Comparison of ENCODE assay signal across 8 mouse cellular contexts in the genomic region with DNA sequence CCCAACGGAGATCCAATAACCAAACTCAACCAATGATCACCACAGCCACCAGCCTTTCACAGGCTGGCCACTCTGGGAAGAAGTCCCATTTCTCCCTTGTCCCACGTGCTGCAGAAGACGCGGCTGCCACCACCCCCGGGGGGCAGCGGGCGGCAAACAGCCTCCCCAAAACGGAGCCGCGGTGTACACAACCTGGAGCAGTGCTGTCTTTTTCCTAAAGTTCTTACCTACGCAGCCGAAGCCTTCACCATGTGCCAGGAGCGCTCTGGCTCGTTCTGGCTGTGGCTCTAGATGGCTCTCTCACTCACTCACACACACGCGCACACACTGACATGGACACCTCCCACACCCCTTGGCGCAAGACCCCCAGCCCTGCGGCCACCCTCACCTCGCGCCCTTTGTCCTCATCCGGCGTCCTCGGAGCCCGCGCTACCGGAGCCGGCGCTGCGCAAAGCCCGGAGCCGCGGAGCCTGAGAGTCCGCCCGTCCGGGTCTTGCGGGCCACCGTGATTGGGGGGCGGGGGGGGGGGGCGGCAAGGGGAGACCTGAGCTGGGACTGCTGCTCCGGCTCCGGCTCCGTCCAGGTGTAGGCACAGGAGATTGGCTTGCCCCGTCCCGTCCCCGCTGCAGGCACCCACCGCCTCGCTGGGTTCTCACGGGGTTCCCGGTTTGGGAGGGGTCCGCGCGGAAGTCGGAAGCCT. TPM values are rescaled to one million over a fixed set of nuclear protein-coding genes. Genes with fewer than 3 reads are reported as not detected.
DNase-seq lines count a peak whose midpoint lies in the region; ATAC-seq and TF ChIP-seq lines count a peak whose summit lies in the region.

A gene (minus strand): TSS at position 628 of the 700 bp plus-strand sequence.

- H3K9ac ChIP-seq in forebrain, postnatal 0 days: peak within 1 kb of the TSS; percentile 52
- peak within 1 kb of the TSS; percentile 35 for H3K9ac ChIP-seq in limb, embryonic 15.5 days

- peak within 1 kb of the TSS; percentile 98 for H3K4me2 ChIP-seq in forebrain, postnatal 0 days (ENCODE audit: low read depth)
- H3K4me2 ChIP-seq in limb, embryonic 15.5 days: peak within 1 kb of the TSS; percentile 93

- H3K27ac ChIP-seq in left cerebral cortex, adult 2 months: no peak within 1 kb of the TSS
- H3K27ac ChIP-seq in bone marrow macrophage, adult 2 months (ENCODE audit: insufficient read depth, low read depth, low read length): no peak within 1 kb of the TSS
- no peak within 1 kb of the TSS for H3K27ac ChIP-seq in forebrain, postnatal 0 days (ENCODE audit: low read depth, low read length)
- H3K27ac ChIP-seq in limb, embryonic 15.5 days: no peak within 1 kb of the TSS

- ATAC-seq in forebrain, postnatal 0 days: peak; percentile 68
- ATAC-seq in limb, embryonic 15.5 days (ENCODE audit: insufficient number of reproducible peaks, low FRiP score, low TSS enrichment, low read depth): peak; percentile 38; the same call in 1 of the 2 replicates

- no peaks in the 10 kb centered on the region for H3K4me1 ChIP-seq in bone marrow macrophage, adult 2 months (ENCODE audit: control insufficient read depth, insufficient read depth, low read length)
- H3K4me1 ChIP-seq in forebrain, postnatal 0 days (ENCODE audit: insufficient read depth): 0 out of 2 replicates have a peak, but pooled peaks cover 4% of the 10 kb centered on the region
- peaks cover 17% of the 10 kb centered on the region for H3K4me1 ChIP-seq in limb, embryonic 15.5 days

- WGBS in forebrain, postnatal 0 days: 1% methylated on average over 52 of the region's 53 CpGs
- WGBS in limb, embryonic 15.5 days: under 1% methylated on average over 45 of the region's 53 CpGs

- no peak for TF ChIP-seq CTCF in left cerebral cortex, adult 2 months (IDR thresholded peaks at IDR 0.05)
- TF ChIP-seq CTCF in bone marrow macrophage, adult 2 months (IDR thresholded peaks at IDR 0.05; ENCODE audit: low read depth, low read length): no peak
- TF ChIP-seq CTCF in forebrain, postnatal 0 days (IDR thresholded peaks at IDR 0.05; ENCODE audit: low read depth): no peak

- no peaks in the 10 kb centered on the region for H3K36me3 ChIP-seq in forebrain, postnatal 0 days (ENCODE audit: insufficient read depth)
- H3K36me3 ChIP-seq in limb, embryonic 15.5 days: no peaks in the 10 kb centered on the region

- no peaks in the 10 kb centered on the region for H3K9me3 ChIP-seq in forebrain, postnatal 0 days (ENCODE audit: low read length)
- H3K9me3 ChIP-seq in limb, embryonic 15.5 days: no peaks in the 10 kb centered on the region

- no peak for TF ChIP-seq POLR2A in bone marrow macrophage, adult 2 months (IDR thresholded peaks at IDR 0.05; ENCODE audit: borderline replicate concordance, low read depth, low read length)

- H3K27me3 ChIP-seq in forebrain, postnatal 0 days (ENCODE audit: insufficient read depth, low read length): no peaks in the 10 kb centered on the region; the same call in 1 of the 2 replicates
- H3K27me3 ChIP-seq in limb, embryonic 15.5 days: peaks cover 24% of the 10 kb centered on the region

- peak within 1 kb of the TSS; percentile 40 for H3K4me3 ChIP-seq in left cerebral cortex, adult 2 months
- peak within 1 kb of the TSS; percentile 38 for H3K4me3 ChIP-seq in bone marrow macrophage, adult 2 months (ENCODE audit: insufficient read depth, low read length)
- H3K4me3 ChIP-seq in forebrain, postnatal 0 days (ENCODE audit: low read depth, low read length): peak within 1 kb of the TSS; percentile 50
- H3K4me3 ChIP-seq in limb, embryonic 15.5 days: peak within 1 kb of the TSS; percentile 48

- intact Hi-C loops in left cerebral cortex, adult 2 months (cut with DNase I): no loop called here

- DNase-seq in left cerebral cortex, adult 2 months (ENCODE audit: extremely low spot score in 1 of 2, low spot score in 2 of 2): no peak
- no peak for DNase-seq in left cerebral cortex, adult 9 months (ENCODE audit: low spot score in 2 of 2)
- peak; percentile 51 for DNase-seq in forebrain, postnatal 0 days
- peak; percentile 75 for DNase-seq in retina, postnatal 1 day
- DNase-seq in layer of hippocampus, adult 9-11 months: no peak
- DNase-seq in spleen, postnatal 4 days (ENCODE audit: low spot score in 2 of 2): no peak

RNA-seq across cellular contexts. Expression of the gene that starts here (rescaled TPM):
- under 1 TPM; 0.96 to 0.97 TPM for total RNA-seq in left cerebral cortex, adult 2 months (2021)
- not detected in 2 replicates for polyA plus RNA-seq in bone marrow macrophage, adult 2 months (2012; ENCODE audit: insufficient read depth, insufficient read length, missing spikeins)
- total RNA-seq in forebrain, postnatal 0 days (2014; rRNA removed): 0.48 and 1.6 TPM in 2 replicates
- 0.15 and 0.25 TPM in 2 replicates for polyA plus RNA-seq in forebrain, postnatal 0 days (2015; fragmentation: Nextera tagmentation; extraction: Ambion mirVana)
- polyA plus RNA-seq in limb, embryonic 15.5 days (2015; fragmentation: Nextera tagmentation; extraction: Ambion mirVana): 0.81 and 0.99 TPM in 2 replicates

Comparison
In these comparisons a context has a peak if more than half of its experiments do, and no peak if none do; other contexts are left out.
1. Peak in ATAC-seq, H3K4me3 ChIP-seq, H3K9ac ChIP-seq and H3K4me2 ChIP-seq in limb, embryonic 15.5 days; RNA of the gene not detected or under 1 TPM.
2. DNase-seq: peak in forebrain, postnatal 0 days (single experiment) and retina, postnatal 1 day (single experiment); none in left cerebral cortex, adult 2 months (0 of 2), left cerebral cortex, adult 9 months (0 of 2), layer of hippocampus, adult 9-11 months (single experiment) and spleen, postnatal 4 days (0 of 2).
3. Peak in every context shown above with its lines, with median percentiles within 50 percentile points of each other: H3K4me3 ChIP-seq.